Mouse (Mus musculus) skeletal muscle tissue, postnatal 0 days (tissue): ENCODE measurements around the gene Ttc7. TPM values are rescaled to one million over a fixed set of nuclear protein-coding genes. Genes with fewer than 3 reads are reported as not detected.

Experiments
- polyA plus RNA-seq: library from polyadenylated mRNA; unstranded; fragments of >200 nt; fragmentation: Nextera tagmentation; extraction: Ambion mirVana; gene quantifications from 2 replicates; pipeline ENCODE4 v1.2.1, GENCODE M21; 2015

Ttc7 gene
- 8.2 and 8.9 TPM in 2 replicates for polyA plus RNA-seq

DNA sequence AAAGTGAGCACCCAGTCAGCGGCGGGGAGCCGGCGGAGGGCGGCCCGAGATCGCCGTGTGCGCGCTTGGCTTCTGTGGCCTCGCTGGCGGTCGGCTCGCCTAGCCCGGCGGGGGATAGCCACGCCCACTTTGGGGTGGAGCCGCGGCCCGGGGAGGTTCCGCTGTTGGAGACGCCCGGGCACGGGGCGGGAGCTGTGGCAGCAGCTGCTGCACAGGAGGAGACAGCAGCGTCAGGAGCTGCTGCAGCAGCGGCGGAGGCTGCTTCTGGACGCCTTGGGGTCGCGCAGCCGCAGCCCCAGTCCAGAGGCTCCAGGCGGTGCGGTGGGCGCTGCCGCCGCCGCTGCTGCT lies at the start of gene Ttc7:
Gene Ttc7 (plus strand): TSS at position 181 of the 348 bp plus-strand sequence.

DNA sequence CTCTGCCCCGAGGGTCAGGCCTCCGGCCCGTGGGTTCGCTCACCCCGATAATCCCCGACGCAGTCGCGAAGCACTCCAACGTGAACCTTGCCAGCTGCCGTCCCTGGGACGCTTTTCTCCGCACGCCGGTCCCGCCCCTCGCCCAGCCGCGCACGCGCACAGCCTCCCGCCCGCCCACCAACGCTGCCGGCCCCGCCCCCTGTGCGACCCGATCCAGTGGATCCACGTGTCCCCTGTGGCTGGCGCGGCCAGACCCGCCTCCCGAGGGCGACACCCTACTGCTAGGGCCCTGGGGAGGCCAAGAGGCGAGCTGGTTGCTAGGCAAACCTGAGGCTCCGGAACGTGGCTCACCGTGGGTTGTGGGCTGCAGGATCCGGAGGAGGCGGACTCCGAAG lies 16.9 kb upstream of the Ttc7 start, which contains the start of gene Mcfd2:
Gene Mcfd2 (minus strand): TSS at position 144 of the 395 bp plus-strand sequence.

DNA sequence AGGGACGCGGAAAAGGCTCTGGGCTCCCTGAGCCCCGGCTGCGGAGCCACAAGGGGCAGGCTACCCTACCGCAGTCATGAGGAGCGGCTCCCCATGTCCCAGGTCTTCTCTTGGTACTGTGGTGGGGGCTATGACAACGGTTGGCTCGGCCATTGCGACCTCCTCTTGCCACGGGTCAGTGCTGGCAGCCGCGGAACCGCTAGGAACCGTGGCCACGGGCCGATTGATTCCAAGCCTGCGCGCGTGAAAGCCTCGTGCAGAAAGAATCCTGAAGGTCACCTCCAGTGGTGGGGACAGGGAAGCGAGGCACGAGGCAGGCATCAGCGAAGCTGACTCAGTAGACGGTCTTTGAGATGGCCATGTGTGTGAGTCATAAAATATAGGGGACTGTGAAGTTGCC lies 144.8 kb downstream of the Ttc7 start, which contains the start of gene Stpg4:
Gene Stpg4 (minus strand): TSS at position 231 of the 400 bp plus-strand sequence.

Other genes with a start within 250 kb of the Ttc7 start
- gene Socs5, start 175.2 kb upstream of the Ttc7 start, polyA plus RNA-seq, result 4.6 and 6.1 TPM in 2 replicates
- gene Mcfd2, start 17.0 kb upstream of the Ttc7 start, polyA plus RNA-seq, result 48.8 and 58.1 TPM in 2 replicates
- not detected in 2 replicates for gene Stpg4, start 144.9 kb downstream of the Ttc7 start, polyA plus RNA-seq
- gene Calm2, start 164.0 kb downstream of the Ttc7 start, polyA plus RNA-seq, result 522 and 599 TPM in 2 replicates